Mouse (Mus musculus) testis, adult 2 months (tissue): ENCODE measurements around the gene Cep63.

Experiments
- CTCF ChIP-seq: fragments of 200-500 bp; IDR thresholded peaks from 2 replicates; pipeline ENCODE4 v1.5.1; 2012; ENCODE audit warnings: low read depth, mild to moderate bottlenecking, inconsistent platforms, low read length, moderate library complexity; ENCODE audit not compliant: control insufficient read depth, insufficient read depth, insufficient replicate concordance
- POLR2A ChIP-seq: fragments of 200-500 bp; IDR thresholded peaks from 2 replicates; pipeline ENCODE4 v1.6.1; 2012; ENCODE audit warnings: low read depth, mild to moderate bottlenecking, inconsistent platforms, low read length, moderate library complexity; ENCODE audit not compliant: control insufficient read depth

DNA sequence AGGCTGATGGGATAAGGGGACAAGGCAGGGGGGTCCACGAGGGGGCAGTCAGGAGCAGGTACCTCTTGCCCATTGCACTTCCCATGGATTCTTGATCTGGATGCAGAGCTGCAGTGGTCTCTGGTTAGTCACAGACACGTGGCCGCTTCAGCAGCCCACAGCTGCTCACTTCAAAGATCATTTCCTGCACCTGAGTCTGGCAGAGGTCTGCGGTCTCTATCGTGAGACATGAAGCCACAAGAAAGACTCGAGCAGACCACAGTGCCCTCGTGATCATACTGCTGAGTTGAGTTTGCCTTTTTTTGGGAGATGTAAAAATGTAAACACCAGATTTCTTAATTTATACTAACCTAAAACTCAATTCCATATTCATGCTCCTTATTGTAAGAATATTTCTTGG is 86.6 kb downstream of the Cep63 start:
- TF ChIP-seq POLR2A (no peak), CTCF (no peak)
